Mouse (Mus musculus) lung, postnatal 10 days (tissue): ENCODE results near the gene Arhgef17.
A peak's percentile ranks its signal among the peaks of the same experiment; 100 is the strongest.

ENCODE experiments used
- DNase-seq: peaks from one replicate; pipeline ENCODE4 v3.0.0; 2021

Gene Arhgef17

GRCm38 (mm10) chr7:100931926-100932480, at the start of gene Arhgef17:
Gene Arhgef17, minus strand, starts transcription at chr7:100932107.
- peak; percentile 87 for DNase-seq

GRCm38 (mm10) chr7:100979175-100979574, 47.3 kb upstream of the Arhgef17 start:
- peak; percentile 91 for DNase-seq

GRCm38 (mm10) chr7:100978171-100978570, 46.3 kb upstream of the Arhgef17 start:
- no peak for DNase-seq

- DNase-seq: peak; percentile 70
Measured at GRCm38 (mm10) chr7:100974135-100974903, 42.4 kb upstream of the Arhgef17 start, which contains the start of gene P2ry6. Gene P2ry6, minus strand, starts transcription at chr7:100974649.

- no peak for DNase-seq
Measured at GRCm38 (mm10) chr7:100972875-100973274, 41.0 kb upstream of the Arhgef17 start.

GRCm38 (mm10) chr7:100968874-100969659, 37.2 kb upstream of the Arhgef17 start:
- no peak for DNase-seq

- no peak for DNase-seq
Measured at GRCm38 (mm10) chr7:100968376-100968775, 36.5 kb upstream of the Arhgef17 start.

- no peak for DNase-seq
Measured at GRCm38 (mm10) chr7:100967850-100968249, 35.9 kb upstream of the Arhgef17 start.

- no peak for DNase-seq
Measured at GRCm38 (mm10) chr7:100966014-100966413, 34.1 kb upstream of the Arhgef17 start.

- DNase-seq: peak; percentile 41
Measured at GRCm38 (mm10) chr7:100965079-100965478, 33.2 kb upstream of the Arhgef17 start.

- no peak for DNase-seq
Measured at GRCm38 (mm10) chr7:100964242-100964641, 32.3 kb upstream of the Arhgef17 start.

GRCm38 (mm10) chr7:100963381-100963780, 31.5 kb upstream of the Arhgef17 start:
- no peak for DNase-seq

GRCm38 (mm10) chr7:100961146-100961545, 29.2 kb upstream of the Arhgef17 start:
- DNase-seq: no peak

- no peak for DNase-seq
Measured at GRCm38 (mm10) chr7:100960462-100960861, 28.6 kb upstream of the Arhgef17 start.

GRCm38 (mm10) chr7:100958426-100958825, 26.5 kb upstream of the Arhgef17 start:
- no peak for DNase-seq

GRCm38 (mm10) chr7:100952686-100953085, 20.8 kb upstream of the Arhgef17 start:
- no peak for DNase-seq

- peak; percentile 62 for DNase-seq
Measured at GRCm38 (mm10) chr7:100951903-100952302, 20.0 kb upstream of the Arhgef17 start.

- DNase-seq: peak; percentile 72
Measured at GRCm38 (mm10) chr7:100950481-100951010, 18.6 kb upstream of the Arhgef17 start.

GRCm38 (mm10) chr7:100950031-100950430, 18.1 kb upstream of the Arhgef17 start:
- no peak for DNase-seq

- no peak for DNase-seq
Measured at GRCm38 (mm10) chr7:100944738-100945137, 12.8 kb upstream of the Arhgef17 start.

- no peak for DNase-seq
Measured at GRCm38 (mm10) chr7:100944306-100944705, 12.4 kb upstream of the Arhgef17 start.

- DNase-seq: peak; percentile 77
Measured at GRCm38 (mm10) chr7:100942789-100943615, 11.1 kb upstream of the Arhgef17 start.
